Mouse (Mus musculus) small intestine, adult 2 months (tissue): ENCODE measurements at regions not wholly inside any gene's neighbourhood (a gene's known extent, or its start where the extent isn't known, plus 50 kb on each side); places are given as distances from the start of the nearest gene placed in this dataset.

Experiments used
- H3K27ac ChIP-seq: fragments of 200-500 bp; 2 replicates; pipeline ENCODE4 v1.5.1; 2012; ENCODE audit warnings: low read depth, low read length, control low read depth, inconsistent platforms; ENCODE audit not compliant: insufficient read depth
- H3K27me3 ChIP-seq: fragments of 200-500 bp; 2 replicates; pipeline ENCODE4 v1.6.1; 2012; ENCODE audit warnings: mild to moderate bottlenecking, moderate library complexity, low read length, inconsistent platforms; ENCODE audit not compliant: control insufficient read depth, insufficient read depth
- H3K36me3 ChIP-seq: fragments of 200-500 bp; 2 replicates; pipeline ENCODE4 v1.6.1; 2012; ENCODE audit warnings: mild to moderate bottlenecking, low read length, control low read depth, inconsistent platforms; ENCODE audit not compliant: control insufficient read depth, insufficient read depth
- H3K4me1 ChIP-seq: fragments of 200-500 bp; 2 replicates; pipeline ENCODE4 v1.6.1; 2012; ENCODE audit warnings: low read length, inconsistent platforms, mixed read lengths; ENCODE audit not compliant: control insufficient read depth, insufficient read depth, insufficient read length
- H3K4me3 ChIP-seq: fragments of 200-500 bp; 2 replicates; pipeline ENCODE4 v1.5.1; 2012; ENCODE audit warnings: low read depth, mild to moderate bottlenecking, control low read depth, inconsistent platforms, low read length, moderate library complexity
- CTCF ChIP-seq: fragments of 200-500 bp; IDR thresholded peaks from 2 replicates; pipeline ENCODE4 v1.5.1; 2012; ENCODE audit warnings: low read depth, mild to moderate bottlenecking, control low read depth, inconsistent platforms, low read length, moderate library complexity, mixed read lengths; ENCODE audit not compliant: insufficient replicate concordance, insufficient read length; ENCODE audit errors: extremely low read depth
- POLR2A ChIP-seq: fragments of 200-500 bp; IDR thresholded peaks from 2 replicates; pipeline ENCODE4 v1.6.1; 2012; ENCODE audit warnings: low read depth, mild to moderate bottlenecking, control low read depth, inconsistent platforms, low read length, moderate library complexity
- WGBS: fragments of 180-500 bp; shearing (Covaris S2); methylation state at CpG from one replicate; pipeline ENCODE4 v1.1.7; 2018; 5-methylcytosine and 5-hydroxymethylcytosine counted together

DNA sequence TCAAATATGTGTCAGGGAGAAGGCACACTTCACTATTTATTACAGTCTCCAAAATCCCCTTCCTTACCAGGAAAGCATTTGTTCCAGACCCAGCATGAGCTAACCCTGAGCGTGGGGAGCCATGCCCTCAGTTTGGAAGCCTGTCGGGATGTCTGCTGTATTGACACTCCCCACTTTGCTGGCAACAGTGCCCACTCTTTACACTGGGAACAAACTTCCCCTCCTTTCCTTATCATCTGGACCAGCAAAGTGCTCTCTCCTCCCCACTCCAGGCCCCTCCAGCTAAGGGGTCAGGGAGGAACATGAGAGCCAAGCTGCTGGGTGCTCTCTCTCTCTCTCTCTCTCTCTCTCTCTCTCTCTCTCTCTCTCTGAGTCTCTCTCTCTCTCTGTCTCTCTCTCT lies 310.7 kb upstream of the 1700056E22Rik start:
- Histone ChIP-seq H3K36me3 (no peaks in the 10 kb centered on the region), H3K4me3 (no peak overlapping the region), H3K27me3 (no peaks in the 10 kb centered on the region), H3K4me1 (no peaks in the 10 kb centered on the region), H3K27ac (no peak overlapping the region)
- TF ChIP-seq CTCF (no peak), POLR2A (no peak)
- 48% methylated on average over 2 of the region's 2 CpGs for WGBS

DNA sequence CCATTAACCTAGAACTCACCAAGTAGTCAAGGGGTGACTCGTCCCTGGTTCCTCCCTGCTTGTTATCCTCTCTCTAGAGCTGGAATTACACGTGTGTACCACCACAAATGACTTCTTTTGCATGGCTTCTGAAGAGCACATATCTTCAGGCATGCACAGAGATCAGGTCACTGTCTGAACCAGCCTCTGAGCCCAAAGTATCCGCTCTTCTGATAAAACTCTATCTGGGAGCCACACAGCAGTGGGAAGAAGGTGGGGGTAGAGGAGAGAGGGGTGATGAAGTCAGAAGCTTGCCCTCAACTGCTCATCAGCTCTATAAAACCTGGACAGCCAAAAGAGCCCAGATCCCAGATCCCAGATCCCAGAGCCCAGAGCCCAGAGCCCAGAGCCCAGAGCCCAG lies 301.9 kb upstream of the 1700056E22Rik start:
- H3K4me3 ChIP-seq, result no peak overlapping the region
- peaks cover 3% of the 10 kb centered on the region; the same call in 1 of the 2 replicates for H3K4me1 ChIP-seq
- WGBS, result 83% methylated on average over 3 of the region's 3 CpGs
- H3K27ac ChIP-seq, result no peak overlapping the region
- H3K27me3 ChIP-seq, result no peaks in the 10 kb centered on the region
- H3K36me3 ChIP-seq, result no peaks in the 10 kb centered on the region
- TF ChIP-seq POLR2A (no peak), CTCF (no peak)

DNA sequence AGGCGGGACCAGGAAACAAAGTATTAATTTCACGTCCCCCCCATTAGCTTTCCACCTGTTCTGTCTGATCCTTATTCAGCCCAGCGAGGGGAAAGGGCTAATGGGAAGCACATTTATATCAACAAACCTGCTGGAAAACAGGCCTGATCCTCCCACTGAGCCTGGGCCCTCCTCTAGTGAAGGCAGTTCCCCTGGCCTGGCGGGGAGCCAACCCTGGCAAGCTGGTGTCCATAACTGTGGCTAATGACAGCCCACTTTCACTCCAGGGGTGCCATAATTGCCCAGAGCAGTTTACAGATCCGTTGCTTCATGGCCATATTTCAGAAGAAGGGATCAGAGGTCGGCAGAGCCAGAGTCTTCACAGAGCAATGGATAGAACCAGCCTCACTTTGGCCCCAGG lies 301.2 kb upstream of the 1700056E22Rik start:
- no peak overlapping the region for H3K27ac ChIP-seq
- no peaks in the 10 kb centered on the region for H3K36me3 ChIP-seq
- peaks cover 3% of the 10 kb centered on the region; the same call in 1 of the 2 replicates for H3K4me1 ChIP-seq
- no peak overlapping the region for H3K4me3 ChIP-seq
- TF ChIP-seq POLR2A (no peak), CTCF (no peak)
- WGBS, result 34% methylated on average over 6 of the region's 6 CpGs
- H3K27me3 ChIP-seq, result no peaks in the 10 kb centered on the region

DNA sequence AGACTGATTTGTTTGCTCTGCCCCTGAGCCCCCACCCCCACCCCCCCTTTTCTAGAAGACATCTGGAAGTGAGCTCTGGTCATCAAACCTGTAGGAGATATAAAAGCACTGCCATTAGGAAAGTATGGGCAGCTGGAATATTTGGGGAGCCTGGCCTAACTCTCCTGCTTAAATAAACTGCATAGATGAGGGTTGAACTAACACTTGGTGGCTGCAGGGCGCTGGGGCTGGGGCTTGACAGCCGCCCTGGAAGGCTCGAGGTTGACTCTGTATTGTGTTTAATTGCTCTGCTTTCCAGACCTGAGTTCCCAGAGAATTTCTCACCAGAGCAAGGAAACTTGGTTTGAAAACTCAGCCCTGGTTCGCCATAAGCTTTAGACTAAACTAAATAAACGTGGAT lies 300.7 kb upstream of the 1700056E22Rik start:
- WGBS, result 63% methylated on average over 5 of the region's 5 CpGs
- H3K4me3 ChIP-seq, result no peak overlapping the region
- TF ChIP-seq CTCF (no peak), POLR2A (no peak)
- H3K27ac ChIP-seq, result no peak overlapping the region
- no peaks in the 10 kb centered on the region for H3K36me3 ChIP-seq
- H3K27me3 ChIP-seq, result no peaks in the 10 kb centered on the region
- H3K4me1 ChIP-seq, result peaks cover 3% of the 10 kb centered on the region; the same call in 1 of the 2 replicates

DNA sequence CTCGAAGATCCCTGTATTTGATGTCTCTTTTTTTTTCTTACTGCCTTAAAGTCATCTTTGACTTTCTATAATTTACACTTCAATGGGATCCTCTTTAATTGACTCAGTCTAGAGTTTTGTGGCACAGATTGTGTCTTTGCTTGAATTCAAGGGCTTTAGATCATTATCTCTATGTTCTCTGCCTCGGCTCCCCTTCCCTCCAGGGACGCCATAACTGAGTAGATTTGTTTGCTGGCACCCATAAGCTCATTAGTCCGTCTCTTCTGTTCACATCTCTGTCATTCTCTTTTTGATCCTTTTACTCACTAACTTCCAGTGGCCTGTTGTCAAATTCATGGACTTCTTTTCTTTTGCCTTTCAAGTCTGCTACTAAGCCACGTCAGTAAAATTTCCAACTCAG lies 299.0 kb upstream of the 1700056E22Rik start:
- WGBS, result 85% methylated on average over 5 of the region's 5 CpGs

DNA sequence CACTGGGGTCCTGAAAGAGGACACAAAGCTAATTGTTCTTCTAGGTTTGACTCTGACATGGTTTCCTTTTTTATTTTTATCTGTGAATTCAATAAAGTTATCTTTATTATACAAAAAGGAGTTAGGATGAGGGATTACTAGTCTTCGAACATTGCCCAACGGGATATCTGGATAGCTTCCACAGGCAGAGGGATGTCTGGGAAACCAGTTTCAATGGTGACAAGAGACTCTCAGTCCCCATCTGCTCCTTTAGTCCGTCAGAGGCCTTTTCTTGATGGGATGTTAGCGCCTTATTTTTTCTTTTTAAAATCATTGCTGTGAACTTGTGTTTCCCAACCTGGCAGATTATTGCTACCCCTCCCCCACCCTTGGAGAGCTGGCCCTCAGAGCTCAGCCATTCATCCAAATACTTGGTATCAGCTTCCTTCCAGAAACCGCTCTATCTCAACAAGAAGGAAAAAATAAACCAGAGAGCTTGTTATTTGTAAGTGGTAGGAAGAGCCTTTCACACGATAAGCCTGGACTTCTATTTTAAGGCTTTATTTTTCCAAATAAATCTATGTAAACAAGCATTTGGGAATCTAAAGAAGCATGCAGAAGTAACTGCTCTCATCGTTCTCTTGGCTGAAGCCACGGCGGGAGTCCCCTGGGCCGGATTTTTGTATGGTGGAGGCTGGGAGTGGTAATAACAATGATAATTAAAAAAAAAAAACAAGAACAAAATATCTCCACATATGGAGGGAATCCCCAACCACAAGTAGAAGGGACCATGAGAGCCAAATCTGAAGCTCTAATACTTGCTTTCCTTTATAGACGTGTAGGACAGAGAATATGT lies 296.6 kb upstream of the 1700056E22Rik start:
- no peak for TF ChIP-seq POLR2A
- no peak for TF ChIP-seq CTCF
- peaks cover 3% of the 10 kb centered on the region; the same call in 1 of the 2 replicates for H3K4me1 ChIP-seq
- H3K27ac ChIP-seq, result no peak overlapping the region
- H3K27me3 ChIP-seq, result no peaks in the 10 kb centered on the region
- H3K36me3 ChIP-seq, result no peaks in the 10 kb centered on the region
- H3K4me3 ChIP-seq, result no peak overlapping the region
- 69% methylated on average over 11 of the region's 11 CpGs for WGBS

More for the DNA sequence above, 299.0 kb upstream of the 1700056E22Rik start:
- no peak overlapping the region for H3K27ac ChIP-seq
- no peaks in the 10 kb centered on the region for H3K36me3 ChIP-seq
- H3K4me1 ChIP-seq, result peaks cover 3% of the 10 kb centered on the region; the same call in 1 of the 2 replicates
- no peak overlapping the region for H3K4me3 ChIP-seq
- TF ChIP-seq POLR2A (no peak), CTCF (no peak)
- H3K27me3 ChIP-seq, result no peaks in the 10 kb centered on the region

DNA sequence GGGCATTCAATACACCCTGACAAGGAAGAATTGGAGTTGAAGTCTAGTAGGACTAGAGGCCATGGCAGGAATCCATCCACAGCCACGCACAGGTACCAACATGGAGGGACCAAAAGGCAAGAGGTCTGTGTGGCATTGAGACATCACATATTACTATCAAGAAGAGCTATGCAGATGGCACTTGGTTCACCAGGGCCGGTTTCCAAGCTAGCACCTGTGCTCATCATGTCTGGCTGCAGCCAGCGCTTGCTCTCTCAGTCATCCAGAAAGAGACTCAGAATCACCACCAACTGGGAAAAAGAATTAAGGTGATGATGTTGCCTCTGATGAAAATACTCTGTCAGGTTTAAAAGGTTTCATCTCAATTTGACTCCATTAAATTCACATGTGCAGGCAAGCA lies 292.1 kb upstream of the 1700056E22Rik start:
- Histone ChIP-seq H3K36me3 (no peaks in the 10 kb centered on the region), H3K27ac (no peak overlapping the region), H3K4me3 (no peak overlapping the region), H3K4me1 (no peaks in the 10 kb centered on the region), H3K27me3 (no peaks in the 10 kb centered on the region)
- TF ChIP-seq POLR2A (no peak), CTCF (no peak)
- WGBS, result 85% methylated on average over 3 of the region's 3 CpGs
